Mouse (Mus musculus) limb, embryonic 10.5 days (tissue): ENCODE results near the gene Clca3b. TPM values are rescaled to one million over a fixed set of nuclear protein-coding genes. Genes with fewer than 3 reads are reported as not detected.
A peak's percentile ranks its signal among the peaks of the same experiment; 100 is the strongest.
"Not testable (repeated sequence)": the region's sequence is repeated elsewhere in the genome, so short reads cannot be mapped to it uniquely, and the experiment has no call there.

Source experiments
- DNase-seq: peaks from one replicate; pipeline ENCODE4 v3.0.0-alpha.2; 2017; ENCODE audit warnings: low spot score
- H3K27ac ChIP-seq: fragments of 300-500 bp; sonication (generic); 2 replicates; pipeline ENCODE4 v1.5.1; 2016; ENCODE audit warnings: mild to moderate bottlenecking
- H3K27me3 ChIP-seq: fragments of 300-500 bp; sonication (generic); 2 replicates; pipeline ENCODE4 v1.6.1; 2016; ENCODE audit warnings: low read depth, mild to moderate bottlenecking; ENCODE audit not compliant: poor library complexity, severe bottlenecking
- H3K36me3 ChIP-seq: fragments of 300-500 bp; sonication (generic); 2 replicates; pipeline ENCODE4 v1.6.1; 2016; ENCODE audit warnings: mild to moderate bottlenecking, moderate library complexity
- H3K4me1 ChIP-seq: fragments of 300-500 bp; sonication (generic); 2 replicates; pipeline ENCODE4 v1.6.1; 2016
- H3K4me3 ChIP-seq: fragments of 300-500 bp; sonication (generic); 2 replicates; pipeline ENCODE4 v1.5.1; 2016; ENCODE audit warnings: mild to moderate bottlenecking, moderate library complexity
- H3K9me3 ChIP-seq: fragments of 300-500 bp; sonication (generic); replicated peaks from 2 replicates; pipeline ENCODE4 v1.6.1; 2016; ENCODE audit warnings: mild to moderate bottlenecking
- WGBS: fragments of 180-500 bp; shearing (Covaris S2); methylation state at CpG from one replicate; pipeline ENCODE4 v1.1.7; 2016; 5-methylcytosine and 5-hydroxymethylcytosine counted together
- polyA plus RNA-seq: library from polyadenylated mRNA; unstranded; fragments of >200 nt; fragmentation: Nextera tagmentation; extraction: Ambion mirVana; gene quantifications from 2 replicates; pipeline ENCODE4 v1.2.1, GENCODE M21; 2016

Clca3b gene
- polyA plus RNA-seq, 1 experiment from 2014 or later, result not detected

GRCm38 (mm10) chr3:144808153-144808925 lies 40.8 kb downstream of the Clca3b start:
- WGBS, result 65% methylated on average over 16 of the region's 17 CpGs
- not testable (repeated sequence) for H3K9me3 ChIP-seq, DNase-seq

GRCm38 (mm10) chr3:144806626-144807025 lies 42.5 kb downstream of the Clca3b start:
- not testable (repeated sequence) for H3K36me3 ChIP-seq
- 72% methylated on average over 2 of the region's 2 CpGs for WGBS

More at GRCm38 (mm10) chr3:144808153-144808925, 40.8 kb downstream of the Clca3b start:
- H3K4me3 ChIP-seq, H3K36me3 ChIP-seq, H3K27me3 ChIP-seq, H3K4me1 ChIP-seq, H3K27ac ChIP-seq: not testable (repeated sequence)

GRCm38 (mm10) chr3:144801861-144802260 lies 47.3 kb downstream of the Clca3b start:
- DNase-seq, result peak; percentile 62
- Histone ChIP-seq H3K36me3 (no peaks in the 10 kb centered on the region), H3K4me1 (no peaks in the 10 kb centered on the region), H3K27ac (no peak overlapping the region), H3K27me3 (no peaks in the 10 kb centered on the region), H3K9me3 (no peaks in the 10 kb centered on the region), H3K4me3 (no peak overlapping the region)
- 35% methylated on average over 8 of the region's 8 CpGs for WGBS

More at GRCm38 (mm10) chr3:144806626-144807025, 42.5 kb downstream of the Clca3b start:
- H3K27ac ChIP-seq, H3K4me1 ChIP-seq, H3K4me3 ChIP-seq, H3K9me3 ChIP-seq, DNase-seq, H3K27me3 ChIP-seq: not testable (repeated sequence)

- 92% methylated on average over 11 of the region's 11 CpGs for whole genome bisulfite sequencing
- no peaks in the 10 kb centered on the region for H3K9me3 ChIP-seq
- no peak overlapping the region for H3K4me3 ChIP-seq
- H3K36me3 ChIP-seq, result no peaks in the 10 kb centered on the region
- DNase-seq, result no peak
- H3K4me1 ChIP-seq, result no peaks in the 10 kb centered on the region
- H3K27ac ChIP-seq, result no peak overlapping the region
- H3K27me3 ChIP-seq, result no peaks in the 10 kb centered on the region
Measured at GRCm38 (mm10) chr3:144785181-144786148, 63.7 kb downstream of the Clca3b start.

Other genes with a start within 250 kb of the Clca3b start
- 66.7 and 73.7 TPM in 2 replicates for gene Sh3glb1, start 129.0 kb downstream of the Clca3b start, polyA plus RNA-seq
- 0.05 and 0.11 TPM in 2 replicates for gene Clca3a1, start 88.4 kb downstream of the Clca3b start, polyA plus RNA-seq
- gene Clca3a2, start 29.9 kb downstream of the Clca3b start, polyA plus RNA-seq, result not detected in 2 replicates
- not detected in 2 replicates for gene Clca4b, start 83.2 kb upstream of the Clca3b start, polyA plus RNA-seq
- gene Clca4a, start 125.7 kb upstream of the Clca3b start, polyA plus RNA-seq, result not detected in 2 replicates
- 0.59 and 0.85 TPM in 2 replicates for gene Clca1, start 183.4 kb upstream of the Clca3b start, polyA plus RNA-seq